Mouse (Mus musculus) cerebellum, adult 11 months (tissue): Measurements from ENCODE around the gene Nfic.

Experiments used
- DNase-seq: peaks from one replicate; pipeline ENCODE4 v3.0.0; 2022

The Nfic gene

DNA sequence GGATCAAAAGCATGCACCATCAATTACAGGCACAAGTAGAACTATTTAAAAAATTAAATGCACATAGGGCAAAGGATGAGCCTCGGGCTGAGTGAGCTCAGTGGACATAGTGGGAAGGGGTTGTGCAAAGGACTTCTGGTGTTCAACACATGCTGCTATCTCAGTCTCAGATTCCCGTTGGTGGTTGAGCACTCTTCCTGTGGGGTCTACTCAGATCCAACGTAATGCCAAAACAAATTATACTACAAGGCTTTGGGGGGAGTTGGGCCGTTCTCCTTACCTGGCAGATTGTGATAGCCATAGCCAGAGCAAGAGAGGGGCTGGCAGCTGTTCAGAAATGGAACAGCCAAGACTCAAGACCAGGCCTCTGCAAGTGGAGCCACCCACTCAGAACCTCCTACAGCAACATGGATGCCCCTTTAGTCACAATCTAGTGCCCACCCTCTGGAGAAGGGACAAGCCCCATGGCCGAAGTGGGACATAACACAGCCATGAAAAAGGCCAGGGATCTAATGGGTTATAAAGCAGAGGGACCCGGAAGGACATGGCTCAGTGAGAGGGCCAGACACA, 75.5 kb downstream of the Nfic start:
- DNase-seq, result no peak

GRCm38 (mm10) chr10:81379183-81379553, 76.3 kb downstream of the Nfic start:
- no peak for DNase-seq

GRCm38 (mm10) chr10:81378553-81379182, 76.8 kb downstream of the Nfic start:
- peak; percentile 100 for DNase-seq

DNA sequence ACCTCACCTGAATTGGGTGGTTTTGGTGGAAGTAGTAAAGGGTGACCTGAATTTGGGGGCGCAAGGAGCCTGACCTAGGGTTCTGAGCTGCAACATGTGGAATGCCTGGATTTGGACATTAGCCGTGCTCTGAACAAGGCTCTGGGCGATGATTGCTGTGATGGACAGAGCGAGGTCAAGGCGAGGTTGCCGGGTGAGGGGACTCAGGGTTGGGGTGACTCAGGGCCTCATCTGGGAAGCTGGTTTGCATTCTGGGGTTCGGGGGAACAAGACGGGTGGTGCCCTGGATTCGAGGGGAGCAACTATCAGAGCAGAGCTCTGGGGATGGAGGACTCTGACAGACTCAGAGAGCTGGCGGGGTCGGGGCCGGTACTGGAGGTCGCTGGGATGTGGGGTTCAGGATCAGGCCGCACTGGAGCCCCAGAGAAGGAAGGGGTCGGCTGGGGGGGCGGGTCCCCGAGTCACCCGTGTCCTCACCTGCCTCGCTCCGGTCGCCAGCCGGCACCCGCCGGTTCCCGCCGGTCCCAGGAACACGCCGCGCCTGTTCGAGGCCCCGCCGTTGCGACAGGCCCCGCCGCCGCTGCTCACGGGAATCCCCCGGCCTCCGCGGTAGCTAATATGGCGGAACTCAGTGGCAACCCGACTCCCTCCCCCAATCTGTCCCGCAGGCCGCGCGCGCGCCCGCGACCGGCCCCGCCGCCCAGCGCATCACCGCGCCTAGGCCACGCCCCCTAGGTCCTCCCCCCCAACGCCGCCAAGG, 77.5 kb downstream of the Nfic start, which contains the start of gene Fzr1:
Gene Fzr1, minus strand, starts transcription at position 724 of the 760 bp plus-strand sequence.
- no peak for DNase-seq

GRCm38 (mm10) chr10:81377362-81377664, 78.1 kb downstream of the Nfic start:
- DNase-seq, result no peak

DNA sequence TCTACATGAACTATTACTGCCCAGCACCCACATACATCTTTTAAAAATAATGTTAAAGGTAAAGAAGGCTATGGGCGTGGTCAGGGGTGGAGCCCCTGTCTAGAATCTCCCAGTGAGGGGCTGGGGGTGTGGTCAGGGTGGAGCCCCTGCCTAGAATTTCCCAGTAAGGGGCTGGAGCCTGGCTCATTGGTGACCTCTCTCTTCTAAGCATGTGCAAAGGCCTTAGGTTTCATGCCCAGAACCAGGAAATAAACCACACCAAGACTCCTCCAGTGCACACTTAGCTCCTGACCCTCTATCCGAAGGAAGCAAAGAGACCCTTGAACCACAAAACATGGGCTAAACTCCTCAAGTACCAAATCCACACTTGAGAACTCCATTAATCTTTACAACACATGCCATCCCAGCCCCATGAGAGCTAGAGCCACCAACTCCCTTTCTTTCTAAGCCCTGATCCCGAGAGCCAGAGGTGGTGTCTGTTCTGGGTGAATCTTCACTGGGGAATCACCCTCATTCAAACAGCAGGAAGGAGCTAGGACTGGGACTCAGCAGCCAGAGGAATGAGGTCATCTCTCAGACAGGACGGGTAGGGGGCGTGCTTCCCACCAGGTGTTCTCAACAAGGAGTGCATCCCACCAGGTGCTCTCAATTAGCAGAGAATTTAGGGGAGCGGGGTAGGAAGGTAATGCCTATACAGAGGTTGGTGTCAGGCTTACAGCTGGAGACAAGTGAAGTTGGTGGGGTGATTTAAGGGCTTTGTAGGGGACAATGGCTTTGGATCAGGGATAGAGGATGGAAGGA, 78.7 kb downstream of the Nfic start:
- DNase-seq, result no peak

DNA sequence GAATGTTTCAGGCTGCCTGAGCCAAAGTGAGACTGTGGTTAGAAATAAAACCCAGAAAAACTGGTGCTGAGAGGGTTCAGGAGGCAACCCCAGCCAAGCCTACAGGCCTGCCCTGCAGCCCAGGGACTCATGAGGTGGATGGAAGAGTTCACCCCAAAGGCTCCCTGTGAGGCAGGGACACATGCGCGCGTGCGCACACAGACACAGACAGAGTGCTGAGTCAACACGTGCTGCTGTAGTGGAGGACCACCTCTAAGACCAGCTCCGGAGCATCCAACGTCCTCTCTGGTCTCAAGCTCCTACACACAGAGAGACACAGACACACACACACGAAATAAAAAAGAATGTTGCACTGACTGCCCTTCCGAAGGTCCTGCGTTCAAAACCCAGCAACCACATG, 80.1 kb downstream of the Nfic start:
- DNase-seq, result no peak

DNA sequence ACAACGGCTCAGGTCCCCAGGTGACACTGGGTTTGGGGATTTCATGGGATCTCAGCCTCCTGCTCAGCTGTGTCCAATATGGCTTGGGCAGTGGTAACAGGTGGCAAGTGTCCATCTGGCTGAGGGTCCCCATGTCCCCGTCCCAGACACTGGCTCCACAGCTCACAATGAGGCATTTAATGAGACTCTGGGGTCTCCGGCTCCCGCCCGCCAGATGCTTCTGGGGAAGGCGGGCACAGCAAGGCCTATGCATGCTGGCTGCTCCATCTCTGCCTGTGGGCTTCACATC, 88.3 kb downstream of the Nfic start:
- no peak for DNase-seq

GRCm38 (mm10) chr10:81366477-81367206, 88.8 kb downstream of the Nfic start:
- DNase-seq, result no peak

DNA sequence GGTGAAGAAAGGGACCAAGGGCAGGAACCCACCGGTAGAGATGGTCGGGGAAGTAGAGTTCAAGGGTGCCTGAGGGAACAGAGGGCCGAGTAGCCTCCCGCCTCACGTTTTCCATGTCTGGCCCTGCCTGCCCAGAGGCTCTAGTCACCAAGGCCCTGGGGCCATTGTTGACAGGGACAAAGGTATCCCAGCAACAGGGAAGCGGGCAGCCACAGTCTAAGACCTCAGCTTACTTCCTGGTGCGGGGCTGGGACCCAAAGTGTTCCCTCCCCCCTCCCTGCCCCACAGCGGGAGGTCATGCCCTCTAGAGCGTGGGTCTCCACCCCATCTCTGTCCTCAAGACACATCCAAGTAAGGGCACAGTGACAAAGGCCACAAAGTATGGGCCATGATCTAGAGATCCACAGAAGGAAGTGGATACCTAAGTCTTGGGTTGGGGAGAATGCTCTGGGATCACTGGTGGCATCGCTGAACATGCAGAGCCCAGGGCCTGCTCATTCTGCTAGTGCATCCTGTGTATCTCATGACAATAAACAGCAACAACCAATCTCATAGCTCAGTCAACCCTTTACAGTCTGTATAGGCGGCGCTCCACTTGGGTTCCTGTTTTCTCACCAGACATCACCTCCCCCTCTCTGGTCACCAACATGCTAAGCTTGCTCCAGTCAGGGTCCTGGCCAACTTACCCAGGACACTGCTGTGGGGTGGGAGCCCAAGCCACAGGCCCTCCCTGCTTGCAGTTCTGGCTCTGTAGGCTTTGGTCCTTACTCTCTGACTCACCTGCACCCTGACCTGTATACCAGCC, 89.6 kb downstream of the Nfic start, which contains the start of gene 4930404N11Rik:
Gene 4930404N11Rik, minus strand, starts transcription at position 145 of the 805 bp plus-strand sequence.
- no peak for DNase-seq

- DNase-seq, result no peak
These were observed 90.4 kb downstream of the Nfic start for GRCm38 (mm10) chr10:81365073-81365472.

GRCm38 (mm10) chr10:81364666-81365065, 90.8 kb downstream of the Nfic start:
- DNase-seq, result no peak

- DNase-seq, result no peak
These were observed 91.7 kb downstream of the Nfic start for GRCm38 (mm10) chr10:81363436-81364346.

- DNase-seq, result no peak
These were observed 93.0 kb downstream of the Nfic start for GRCm38 (mm10) chr10:81362336-81362949.

DNA sequence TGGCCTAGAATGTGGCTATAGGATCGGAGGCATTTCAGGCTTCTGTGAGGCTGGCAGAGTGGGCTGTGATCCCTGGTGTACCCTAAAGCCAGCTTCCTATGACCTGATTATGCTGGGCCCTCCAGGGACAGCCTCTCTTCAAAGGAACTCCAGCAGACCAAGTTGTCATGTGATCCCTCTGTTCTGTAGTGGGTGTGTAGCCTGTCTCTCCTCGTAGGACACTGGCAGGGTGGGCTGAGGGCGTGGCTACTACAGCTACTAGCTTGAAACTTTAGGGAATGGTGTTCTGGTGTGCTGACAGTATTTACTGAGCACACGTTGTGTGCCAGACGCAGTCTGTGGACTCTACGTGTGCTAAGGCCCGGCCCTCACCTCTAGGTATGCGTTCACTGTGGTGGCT, 94.7 kb downstream of the Nfic start:
- DNase-seq, result no peak

DNA sequence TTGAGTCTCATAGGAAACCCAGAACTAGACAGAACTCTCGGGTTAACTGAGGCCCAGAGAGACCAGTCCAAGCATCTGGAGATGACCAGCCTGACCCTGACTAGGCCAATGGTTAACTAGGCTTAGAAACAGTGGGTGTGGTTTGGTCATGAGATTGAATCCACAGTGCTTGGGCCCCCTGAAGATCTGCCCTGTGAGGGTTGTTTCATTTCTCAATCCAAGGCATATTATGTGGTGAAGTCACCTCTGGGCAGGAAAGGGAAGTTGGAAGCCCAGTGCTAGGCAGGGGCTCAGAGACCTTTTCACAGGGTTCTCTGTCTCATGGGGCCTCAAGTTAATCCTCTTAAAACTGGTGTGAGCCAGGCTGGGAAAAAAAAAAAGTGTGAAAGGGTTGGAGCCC, 96.6 kb downstream of the Nfic start:
- no peak for DNase-seq

DNA sequence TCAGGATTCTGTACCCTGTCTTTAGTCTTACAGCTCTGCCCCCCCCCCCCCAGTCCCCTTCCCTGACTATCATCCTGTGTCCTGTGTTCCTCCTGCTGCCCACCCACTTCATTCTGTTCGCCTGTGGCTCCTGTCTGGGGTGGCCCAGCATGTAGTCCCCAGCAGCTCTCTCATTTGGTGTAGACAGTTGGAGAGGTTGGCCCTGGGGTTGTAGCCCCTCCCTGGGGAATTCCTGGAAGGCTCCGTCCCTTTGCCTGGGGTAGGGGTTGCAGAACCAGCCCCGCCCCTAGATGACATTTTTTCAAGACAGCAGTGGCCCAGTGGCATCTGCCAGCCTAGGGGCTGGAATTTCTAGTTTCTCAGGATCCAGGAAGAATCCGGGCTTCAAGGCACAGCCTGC, 97.2 kb downstream of the Nfic start:
- no peak for DNase-seq

GRCm38 (mm10) chr10:81356991-81357844, 98.2 kb downstream of the Nfic start, which contains the start of gene Mfsd12:
Gene Mfsd12 (plus strand): TSS chr10:81357491.
- DNase-seq, result peak; percentile 89

DNA sequence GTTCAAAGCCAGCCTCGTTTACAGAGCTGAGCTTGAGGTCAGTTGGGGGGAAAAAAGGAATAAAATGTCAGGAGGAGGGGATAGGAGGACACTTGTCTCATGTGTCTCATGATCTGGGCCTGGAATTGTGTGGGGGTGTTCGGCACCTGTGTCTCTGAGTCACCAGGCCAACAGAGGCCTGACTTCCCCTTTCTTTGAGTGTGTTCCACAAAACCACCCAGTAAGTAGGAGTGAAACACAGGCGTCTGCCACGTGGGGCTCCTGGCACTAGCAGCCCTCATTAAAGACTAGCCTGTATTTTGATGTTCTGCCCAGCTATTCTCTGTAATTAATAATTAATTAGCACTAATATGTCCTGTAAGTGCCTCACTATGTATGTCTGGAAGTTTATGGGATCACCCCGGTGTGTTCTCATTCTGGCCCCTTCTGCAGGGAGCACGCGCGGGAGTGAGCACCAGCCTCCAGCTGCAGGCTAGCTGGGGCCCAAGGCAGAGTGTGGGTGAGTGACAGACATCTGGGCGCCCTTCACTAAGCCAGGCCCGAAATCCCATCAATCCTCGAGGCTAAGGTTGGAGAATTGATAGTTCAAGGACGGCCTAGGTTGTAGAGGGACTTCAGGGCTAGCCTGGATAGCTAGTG, 99.0 kb downstream of the Nfic start:
- no peak for DNase-seq
